Mouse (Mus musculus) heart, embryonic 10.5 days (tissue): Measurements from ENCODE around the gene Coa3. TPM values are rescaled to one million over a fixed set of nuclear protein-coding genes. Genes with fewer than 3 reads are reported as not detected.

Experiments
- DNase-seq: peaks from one replicate; pipeline ENCODE4 v3.0.0-alpha.2; 2017; ENCODE audit warnings: low spot score
- H3K27ac ChIP-seq: fragments of 300-500 bp; sonication (generic); 2 replicates; pipeline ENCODE4 v1.5.1; 2016; ENCODE audit warnings: mild to moderate bottlenecking
- H3K27me3 ChIP-seq: fragments of 300-500 bp; sonication (generic); 2 replicates; pipeline ENCODE4 v1.6.1; 2016; ENCODE audit warnings: mild to moderate bottlenecking; ENCODE audit not compliant: poor library complexity, insufficient read depth, severe bottlenecking
- H3K36me3 ChIP-seq: fragments of 300-500 bp; sonication (generic); 2 replicates; pipeline ENCODE4 v1.6.1; 2016; ENCODE audit warnings: mild to moderate bottlenecking, moderate library complexity
- H3K4me1 ChIP-seq: fragments of 300-500 bp; sonication (generic); 2 replicates; pipeline ENCODE4 v1.6.1; 2016; ENCODE audit warnings: mild to moderate bottlenecking
- H3K4me3 ChIP-seq: fragments of 300-500 bp; sonication (generic); 2 replicates; pipeline ENCODE4 v1.5.1; 2016; ENCODE audit warnings: mild to moderate bottlenecking, moderate library complexity
- H3K9me3 ChIP-seq: fragments of 300-500 bp; sonication (generic); 2 replicates; pipeline ENCODE4 v1.6.1; 2016; ENCODE audit warnings: mild to moderate bottlenecking, moderate library complexity
- WGBS: fragments of 180-500 bp; shearing (Covaris S2); methylation state at CpG from one replicate; pipeline ENCODE4 v1.1.7; 2016; 5-methylcytosine and 5-hydroxymethylcytosine counted together
- polyA plus RNA-seq: library from polyadenylated mRNA; unstranded; fragments of >200 nt; fragmentation: Nextera tagmentation; extraction: Ambion mirVana; gene quantifications from 2 replicates; pipeline ENCODE4 v1.2.1, GENCODE M21; 2016

The Coa3 gene
- polyA plus RNA-seq, 1 experiment from 2014 or later: 198 TPM

- Histone ChIP-seq H3K4me1 (no peaks in the 10 kb centered on the region), H3K9me3 (no peaks in the 10 kb centered on the region), H3K27me3 (no peaks in the 10 kb centered on the region), H3K4me3 (no peak overlapping the region), H3K36me3 (no peaks in the 10 kb centered on the region), H3K27ac (no peak overlapping the region)
- DNase-seq: no peak
- 27% methylated on average over 5 of the region's 5 CpGs for WGBS
Measured at GRCm38 (mm10) chr11:101307744-101308143, 28.8 kb upstream of the Coa3 start.

DNA sequence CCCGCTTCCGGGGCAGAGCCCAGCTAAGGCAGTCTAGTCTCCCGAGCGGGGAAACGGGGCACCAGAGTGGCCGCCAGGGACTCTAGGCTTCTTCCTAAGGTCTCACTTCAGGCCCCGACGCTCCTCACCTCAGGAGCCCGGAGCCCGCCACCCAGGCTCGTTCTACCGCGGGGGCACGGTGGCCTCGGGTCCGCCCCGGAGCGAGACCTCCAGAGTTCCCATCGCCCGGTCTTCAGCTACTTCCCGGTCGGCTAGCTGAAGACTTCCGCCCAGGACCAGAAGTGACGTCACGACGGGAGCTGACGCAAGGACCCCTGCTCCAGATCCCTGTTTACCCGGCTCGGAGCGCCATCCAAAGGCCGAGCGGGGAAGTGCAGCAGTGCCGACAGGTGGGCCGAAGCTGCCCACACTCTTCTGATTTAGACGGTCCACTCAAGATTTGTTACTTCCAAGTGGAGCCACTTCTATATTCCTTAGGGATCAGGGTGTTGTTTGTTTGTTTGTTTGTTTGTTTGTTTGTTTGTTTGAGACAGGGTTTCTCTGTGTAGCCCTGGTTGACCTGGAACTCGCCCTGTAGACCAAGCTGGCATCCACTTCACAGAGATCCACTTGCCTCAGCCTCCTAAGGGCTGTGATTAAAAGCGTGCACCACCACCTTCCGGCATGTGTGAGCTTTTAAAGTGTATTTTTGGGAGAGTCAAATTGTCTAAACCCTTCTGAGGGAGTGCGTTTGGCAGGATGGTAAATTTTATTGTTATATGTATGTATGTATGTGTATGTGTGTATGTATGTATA is 23.3 kb upstream of the Coa3 start, which contains the start of gene Becn1:
Gene Becn1, minus strand, starts transcription at position 283 of the 795 bp plus-strand sequence.
- H3K27ac ChIP-seq: peak within 1 kb of the TSS; percentile 88
- peaks cover 13% of the 10 kb centered on the region for H3K4me1 ChIP-seq
- 7% methylated on average over 39 of the region's 39 CpGs for WGBS
- no peaks in the 10 kb centered on the region for H3K27me3 ChIP-seq
- peak; percentile 98 for DNase-seq
- peaks cover 18% of the 10 kb centered on the region for H3K36me3 ChIP-seq
- H3K4me3 ChIP-seq: peak within 1 kb of the TSS; percentile 89
- H3K9me3 ChIP-seq: no peaks in the 10 kb centered on the region

- Histone ChIP-seq H3K36me3 (peaks cover 24% of the 10 kb centered on the region), H3K27me3 (no peaks in the 10 kb centered on the region), H3K27ac (peak overlapping the region; percentile 88), H3K4me3 (peak overlapping the region; percentile 89), H3K4me1 (peaks cover 13% of the 10 kb centered on the region), H3K9me3 (no peaks in the 10 kb centered on the region)
- no peak for DNase-seq
- WGBS: 12% methylated on average over 26 of the region's 26 CpGs
Measured at GRCm38 (mm10) chr11:101301299-101302003, 22.5 kb upstream of the Coa3 start.

DNA sequence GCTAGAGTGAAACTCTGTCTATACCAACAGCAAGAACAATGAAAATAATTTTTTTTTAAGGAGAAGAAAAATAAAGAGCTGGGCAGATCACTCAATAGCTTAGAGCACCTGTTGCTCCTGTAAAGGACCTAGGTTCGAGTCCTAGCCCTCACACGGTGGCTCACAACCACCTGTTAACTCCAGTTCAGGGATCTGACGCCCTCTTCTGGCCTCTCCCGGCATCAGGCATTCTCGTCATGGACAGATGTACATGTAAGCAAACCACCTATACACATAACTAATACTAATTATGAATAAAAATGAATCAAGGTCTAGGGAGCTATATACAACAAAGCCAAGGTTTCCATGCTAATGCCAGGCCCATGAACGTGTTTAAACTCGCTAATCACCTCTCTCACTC is 22.0 kb upstream of the Coa3 start:
- WGBS: 65% methylated on average over 7 of the region's 7 CpGs
- peak overlapping the region; percentile 89 for H3K4me3 ChIP-seq
- H3K36me3 ChIP-seq: peaks cover 28% of the 10 kb centered on the region
- no peak for DNase-seq
- H3K4me1 ChIP-seq: peaks cover 13% of the 10 kb centered on the region
- H3K27me3 ChIP-seq: no peaks in the 10 kb centered on the region
- H3K27ac ChIP-seq: peak overlapping the region; percentile 88; the same call in 1 of the 2 replicates
- no peaks in the 10 kb centered on the region for H3K9me3 ChIP-seq

- DNase-seq: no peak
- no peaks in the 10 kb centered on the region for H3K27me3 ChIP-seq
- no peaks in the 10 kb centered on the region for H3K4me1 ChIP-seq
- no peak overlapping the region for H3K4me3 ChIP-seq
- H3K36me3 ChIP-seq: peaks cover 83% of the 10 kb centered on the region
- 95% methylated on average over 8 of the region's 8 CpGs for WGBS
- no peak overlapping the region for H3K27ac ChIP-seq
- H3K9me3 ChIP-seq: no peaks in the 10 kb centered on the region
Measured at GRCm38 (mm10) chr11:101295191-101295590, 16.3 kb upstream of the Coa3 start.

DNA sequence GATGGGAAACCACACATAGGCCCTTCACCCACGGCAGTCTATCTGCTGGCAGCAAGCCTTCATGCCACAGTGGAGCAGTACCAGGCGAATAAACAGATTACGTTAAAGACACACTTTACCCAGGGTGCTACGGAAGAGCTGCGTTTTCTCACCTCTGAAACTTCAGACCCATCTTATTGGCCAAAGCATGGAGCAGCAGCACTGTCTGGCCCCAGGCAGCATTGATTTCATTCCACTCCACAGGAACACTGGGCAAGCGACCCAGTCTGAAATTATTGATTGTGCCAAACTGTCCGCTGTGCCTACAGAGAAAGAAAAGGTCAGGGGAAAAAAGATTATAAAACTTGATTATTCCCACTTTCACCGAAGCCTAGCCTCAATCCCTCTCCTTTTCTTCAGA is 12.3 kb upstream of the Coa3 start:
- Histone ChIP-seq H3K4me1 (no peaks in the 10 kb centered on the region), H3K9me3 (no peaks in the 10 kb centered on the region), H3K27me3 (no peaks in the 10 kb centered on the region), H3K36me3 (peaks cover 93% of the 10 kb centered on the region), H3K4me3 (no peak overlapping the region), H3K27ac (no peak overlapping the region)
- DNase-seq: no peak
- WGBS: 94% methylated on average over 8 of the region's 8 CpGs

- WGBS: 85% methylated on average over 9 of the region's 9 CpGs
- Histone ChIP-seq H3K27ac (no peak overlapping the region), H3K27me3 (0 out of 2 replicates have a peak, but pooled peaks cover 3% of the 10 kb centered on the region), H3K36me3 (peaks cover 59% of the 10 kb centered on the region), H3K9me3 (no peaks in the 10 kb centered on the region), H3K4me1 (no peaks in the 10 kb centered on the region), H3K4me3 (no peak overlapping the region)
- no peak for DNase-seq
Measured at GRCm38 (mm10) chr11:101287306-101287705, 8.4 kb upstream of the Coa3 start.

- Histone ChIP-seq H3K4me3 (no peak overlapping the region), H3K27me3 (peaks cover 9% of the 10 kb centered on the region; the same call in 1 of the 2 replicates), H3K9me3 (no peaks in the 10 kb centered on the region), H3K4me1 (peaks cover 7% of the 10 kb centered on the region), H3K36me3 (peaks cover 25% of the 10 kb centered on the region), H3K27ac (no peak overlapping the region)
- WGBS: 60% methylated on average over 4 of the region's 4 CpGs
- no peak for DNase-seq
Measured at GRCm38 (mm10) chr11:101283805-101284204, 4.9 kb upstream of the Coa3 start.

- Histone ChIP-seq H3K36me3 (peaks cover 19% of the 10 kb centered on the region), H3K27ac (no peak overlapping the region), H3K9me3 (no peaks in the 10 kb centered on the region), H3K4me1 (peaks cover 13% of the 10 kb centered on the region), H3K4me3 (no peak overlapping the region), H3K27me3 (peaks cover 9% of the 10 kb centered on the region; the same call in 1 of the 2 replicates)
- no peak for DNase-seq
- WGBS: 31% methylated on average over 5 of the region's 5 CpGs
Measured at GRCm38 (mm10) chr11:101282896-101283295, 4.0 kb upstream of the Coa3 start.

- peaks cover 20% of the 10 kb centered on the region; the same call in 1 of the 2 replicates for H3K27me3 ChIP-seq
- H3K4me3 ChIP-seq: no peak overlapping the region
- peaks cover 14% of the 10 kb centered on the region; the same call in 1 of the 2 replicates for H3K36me3 ChIP-seq
- no peaks in the 10 kb centered on the region for H3K9me3 ChIP-seq
- H3K4me1 ChIP-seq: peaks cover 34% of the 10 kb centered on the region
- H3K27ac ChIP-seq: no peak overlapping the region
- DNase-seq: no peak
- WGBS: 52% methylated on average over 7 of the region's 7 CpGs
Measured at GRCm38 (mm10) chr11:101280837-101281236, 1.9 kb upstream of the Coa3 start.

DNA sequence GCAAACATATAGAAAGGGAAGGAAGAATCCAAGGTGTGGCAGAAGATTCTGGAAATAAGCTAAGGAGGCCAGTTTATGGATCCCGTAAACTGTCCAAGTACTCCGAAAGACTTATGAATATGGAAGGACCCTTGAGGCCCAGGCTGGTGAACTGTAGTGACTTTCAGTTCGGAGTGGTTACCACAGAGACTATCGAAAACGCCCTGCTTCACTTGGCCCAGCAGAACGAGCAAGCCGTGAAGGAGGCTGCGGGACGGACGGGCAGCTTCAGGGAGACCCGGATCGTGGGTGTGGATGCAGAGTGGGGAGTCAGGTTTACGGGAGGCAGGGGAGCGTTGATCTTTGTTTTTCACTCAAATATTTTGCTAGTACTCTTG is 267 bp upstream of the Coa3 start:
- WGBS: 56% methylated on average over 14 of the region's 14 CpGs
- H3K9me3 ChIP-seq: no peaks in the 10 kb centered on the region
- peak overlapping the region; percentile 82 for H3K4me3 ChIP-seq
- DNase-seq: no peak
- peaks cover 22% of the 10 kb centered on the region for H3K36me3 ChIP-seq
- H3K27me3 ChIP-seq: peaks cover 25% of the 10 kb centered on the region
- H3K4me1 ChIP-seq: peaks cover 41% of the 10 kb centered on the region
- peak overlapping the region; percentile 90 for H3K27ac ChIP-seq

- Histone ChIP-seq H3K9me3 (no peaks in the 10 kb centered on the region), H3K4me1 (peaks cover 41% of the 10 kb centered on the region), H3K27ac (peak overlapping the region; percentile 90), H3K27me3 (peaks cover 22% of the 10 kb centered on the region), H3K4me3 (peak overlapping the region; percentile 82), H3K36me3 (peaks cover 22% of the 10 kb centered on the region)
- DNase-seq: no peak
- WGBS: 70% methylated on average over 12 of the region's 12 CpGs
Measured at GRCm38 (mm10) chr11:101277381-101278222, 1.3 kb downstream of the Coa3 start.
